Comparison of ENCODE assay signal across 23 mouse cellular contexts in genomic region chr1:133315775-133316174, GRCm38 (mm10). TPM values are rescaled to one million over a fixed set of nuclear protein-coding genes. Genes with fewer than 3 reads are reported as not detected.
"Had no signal": no experiment of that assay in that cellular context is flagged by ENCODE, and none has a peak within 500 bp of the region (broad histone marks: within the 10 kb centered on the region; RNA-seq: fewer than 3 reads in every experiment).

No protein-coding gene starts in this region.

- H3K36me3 ChIP-seq: midbrain, embryonic 10.5 days; midbrain, embryonic 12.5 days; neural tube, embryonic 12.5 days; stomach, embryonic 15.5 days had no signal

- DNase-seq: lung, adult 18-20 months; lung, embryonic 14.5 days; lung, postnatal 10 days; lung, postnatal 4 days; midbrain, embryonic 14.5 days; right cerebral cortex, postnatal 14 days; thymus, adult 2 months; thymus, postnatal 25 days; thymus, postnatal 4 days had no signal

- H3K4me3 ChIP-seq: midbrain, embryonic 10.5 days; midbrain, embryonic 12.5 days; neural tube, embryonic 12.5 days; stomach, embryonic 15.5 days had no signal

- H3K27me3 ChIP-seq: neural tube, embryonic 12.5 days; stomach, embryonic 15.5 days had no signal

- H3K9me3 ChIP-seq: neural tube, embryonic 12.5 days; stomach, embryonic 15.5 days had no signal

- H3K9ac ChIP-seq: lung, embryonic 14.5 days; midbrain, embryonic 12.5 days; neural tube, embryonic 12.5 days; stomach, embryonic 15.5 days had no signal

- H3K4me2 ChIP-seq: lung, embryonic 14.5 days; midbrain, embryonic 12.5 days; neural tube, embryonic 12.5 days; stomach, embryonic 15.5 days had no signal

- H3K27ac ChIP-seq: midbrain, embryonic 10.5 days; midbrain, embryonic 12.5 days; neural tube, embryonic 12.5 days; stomach, embryonic 15.5 days; stomach, postnatal 0 days had no signal

RNA-seq across cellular contexts. Expression of gene Kiss1, which starts 5.9 kb away (rescaled TPM):
- total RNA-seq: megakaryocyte, adult 5-6 weeks; megakaryocyte-erythroid progenitor cell, adult 5-6 weeks; midbrain, postnatal 0 days; monocyte, adult 5-6 weeks; neutrophil, adult 5-6 weeks had no signal
- polyA plus RNA-seq: midbrain, embryonic 10.5 days; midbrain, embryonic 12.5 days; midbrain, embryonic 14.5 days; neural tube, embryonic 12.5 days; neural tube, embryonic 14.5 days; spleen, adult 2 months; stomach, embryonic 15.5 days; stomach, postnatal 0 days; thymus, adult 2 months; urinary bladder, adult 2 months had no signal

RNA-seq across cellular contexts. Expression of gene Golt1a, which starts 6.2 kb away (rescaled TPM):
- total RNA-seq: megakaryocyte, adult 5-6 weeks; megakaryocyte-erythroid progenitor cell, adult 5-6 weeks; midbrain, postnatal 0 days; monocyte, adult 5-6 weeks; neutrophil, adult 5-6 weeks had no signal
- polyA plus RNA-seq: midbrain, embryonic 10.5 days; midbrain, embryonic 12.5 days; midbrain, embryonic 14.5 days; midbrain, postnatal 0 days; neural tube, embryonic 12.5 days; neural tube, embryonic 14.5 days; spleen, adult 2 months; testis, adult 2 months had no signal

RNA-seq across cellular contexts. Expression of gene Ren1, which starts 34.5 kb away (rescaled TPM):
- total RNA-seq: megakaryocyte, adult 5-6 weeks; megakaryocyte-erythroid progenitor cell, adult 5-6 weeks; midbrain, postnatal 0 days; monocyte, adult 5-6 weeks; neutrophil, adult 5-6 weeks had no signal
- polyA plus RNA-seq: midbrain, embryonic 10.5 days; midbrain, embryonic 12.5 days; midbrain, embryonic 14.5 days; midbrain, postnatal 0 days; spleen, adult 2 months had no signal

RNA-seq across cellular contexts. Expression of gene Etnk2, which starts 47.6 kb away (rescaled TPM):
- total RNA-seq: megakaryocyte, adult 5-6 weeks; megakaryocyte-erythroid progenitor cell, adult 5-6 weeks; monocyte, adult 5-6 weeks; neutrophil, adult 5-6 weeks had no signal
